Comparison of ENCODE assay signal across 30 mouse cellular contexts in the genomic region with DNA sequence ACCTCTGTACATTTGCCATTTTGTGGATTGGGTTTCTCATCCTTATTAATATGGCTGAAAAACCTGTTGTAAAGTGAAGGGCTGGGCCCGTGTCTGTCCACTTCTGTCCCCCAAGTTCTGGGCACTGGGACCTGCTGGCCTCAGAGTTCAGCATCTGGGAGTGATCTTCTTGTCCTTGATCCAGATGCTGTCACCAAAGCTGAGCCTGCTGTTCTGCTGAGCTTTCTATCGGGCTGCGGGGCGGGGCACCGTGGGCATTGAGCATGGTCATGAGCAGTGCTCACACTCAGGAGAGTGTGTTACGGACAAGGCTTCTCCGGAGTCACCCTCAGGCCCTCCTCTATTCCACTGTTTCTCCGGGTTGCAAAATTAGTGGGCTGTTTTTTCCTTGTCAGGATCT. TPM values are rescaled to one million over a fixed set of nuclear protein-coding genes. Genes with fewer than 3 reads are reported as not detected.
DNase-seq lines count a peak whose midpoint lies in the region; ATAC-seq and TF ChIP-seq lines count a peak whose summit lies in the region.
"Had no signal": no experiment of that assay in that cellular context is flagged by ENCODE, and none has a peak within 500 bp of the region (broad histone marks: within the 10 kb centered on the region; RNA-seq: fewer than 3 reads in every experiment).

No protein-coding gene starts in this region.

- 65% methylated on average over 8 of the region's 8 CpGs for WGBS in limb, embryonic 11.5 days
- WGBS in limb, embryonic 10.5 days, result 77% methylated on average over 8 of the region's 8 CpGs
- 68% methylated on average over 8 of the region's 8 CpGs for WGBS in embryonic facial prominence, embryonic 10.5 days
- 60% methylated on average over 8 of the region's 8 CpGs for WGBS in limb, embryonic 13.5 days
- 88% methylated on average over 8 of the region's 8 CpGs for WGBS in forebrain, embryonic 15.5 days

- H3K4me3 ChIP-seq in gastrocnemius, adult 2 months, result no peak overlapping the region
- H3K4me3 ChIP-seq in limb, embryonic 11.5 days (ENCODE audit: low read depth, low read length), result no peak overlapping the region
- no peak overlapping the region for H3K4me3 ChIP-seq in limb, embryonic 10.5 days
- H3K4me3 ChIP-seq in embryonic facial prominence, embryonic 10.5 days, result no peak overlapping the region
- H3K4me3 ChIP-seq in limb, embryonic 13.5 days, result no peak overlapping the region
- H3K4me3 ChIP-seq in forebrain, embryonic 15.5 days, result no peak overlapping the region
- H3K4me3 ChIP-seq: embryonic facial prominence, embryonic 13.5 days; embryonic facial prominence, embryonic 15.5 days; erythroblast, embryonic 14.5 days; forebrain, embryonic 10.5 days; forebrain, embryonic 12.5 days had no signal

- peaks cover 12% of the 10 kb centered on the region; the same call in 1 of the 2 replicates for H3K4me1 ChIP-seq in limb, embryonic 11.5 days (ENCODE audit: control insufficient read depth, insufficient read depth, low read length)
- H3K4me1 ChIP-seq in limb, embryonic 10.5 days, result peaks cover 50% of the 10 kb centered on the region
- H3K4me1 ChIP-seq in embryonic facial prominence, embryonic 10.5 days, result peaks cover 49% of the 10 kb centered on the region
- peaks cover 24% of the 10 kb centered on the region for H3K4me1 ChIP-seq in limb, embryonic 13.5 days
- peaks cover 7% of the 10 kb centered on the region for H3K4me1 ChIP-seq in forebrain, embryonic 15.5 days

- H3K36me3 ChIP-seq in limb, embryonic 11.5 days (ENCODE audit: control insufficient read depth, insufficient read depth, low read length), result no peaks in the 10 kb centered on the region
- peaks cover 8% of the 10 kb centered on the region; the same call in 1 of the 2 replicates for H3K36me3 ChIP-seq in limb, embryonic 10.5 days
- H3K36me3 ChIP-seq in embryonic facial prominence, embryonic 10.5 days (replicated peaks), result no peaks in the 10 kb centered on the region
- H3K36me3 ChIP-seq in limb, embryonic 13.5 days, result no peaks in the 10 kb centered on the region
- H3K36me3 ChIP-seq in forebrain, embryonic 15.5 days, result no peaks in the 10 kb centered on the region
- H3K36me3 ChIP-seq: embryonic facial prominence, embryonic 13.5 days; embryonic facial prominence, embryonic 15.5 days; forebrain, embryonic 10.5 days; forebrain, embryonic 12.5 days; G1E had no signal

- no peak overlapping the region for H3K9ac ChIP-seq in limb, embryonic 11.5 days (ENCODE audit: low read length)
- 0 out of 2 replicates have a peak overlapping the region, but pooled peaks have one; percentile 8 for H3K9ac ChIP-seq in limb, embryonic 13.5 days
- no peak overlapping the region for H3K9ac ChIP-seq in forebrain, embryonic 15.5 days (replicated peaks)
- H3K9ac ChIP-seq: embryonic facial prominence, embryonic 13.5 days; embryonic facial prominence, embryonic 15.5 days; forebrain, embryonic 12.5 days; forebrain, postnatal 0 days had no signal

- peak overlapping the region; percentile 46; the same call in 1 of the 2 replicates for H3K27ac ChIP-seq in gastrocnemius, adult 2 months
- H3K27ac ChIP-seq in limb, embryonic 11.5 days (replicated peaks; ENCODE audit: low read depth, low read length), result no peak overlapping the region
- no peak overlapping the region for H3K27ac ChIP-seq in limb, embryonic 10.5 days
- H3K27ac ChIP-seq in embryonic facial prominence, embryonic 10.5 days (replicated peaks), result no peak overlapping the region
- no peak overlapping the region for H3K27ac ChIP-seq in limb, embryonic 13.5 days
- no peak overlapping the region for H3K27ac ChIP-seq in forebrain, embryonic 15.5 days (replicated peaks)
- H3K27ac ChIP-seq: embryonic facial prominence, embryonic 13.5 days; embryonic facial prominence, embryonic 15.5 days; forebrain, embryonic 10.5 days; forebrain, embryonic 12.5 days had no signal

- no peaks in the 10 kb centered on the region for H3K9me3 ChIP-seq in limb, embryonic 11.5 days (ENCODE audit: control insufficient read depth, low read length)
- no peaks in the 10 kb centered on the region for H3K9me3 ChIP-seq in limb, embryonic 10.5 days (replicated peaks)
- no peaks in the 10 kb centered on the region for H3K9me3 ChIP-seq in embryonic facial prominence, embryonic 10.5 days
- no peaks in the 10 kb centered on the region for H3K9me3 ChIP-seq in limb, embryonic 13.5 days
- no peaks in the 10 kb centered on the region for H3K9me3 ChIP-seq in forebrain, embryonic 15.5 days
- H3K9me3 ChIP-seq: embryonic facial prominence, embryonic 13.5 days; embryonic facial prominence, embryonic 15.5 days; forebrain, embryonic 10.5 days; forebrain, embryonic 12.5 days; G1E had no signal

- H3K27me3 ChIP-seq in limb, embryonic 11.5 days (ENCODE audit: control insufficient read depth, insufficient read depth, low read length), result no peaks in the 10 kb centered on the region
- no peaks in the 10 kb centered on the region for H3K27me3 ChIP-seq in limb, embryonic 10.5 days (ENCODE audit: low read depth, poor library complexity, severe bottlenecking)
- H3K27me3 ChIP-seq in embryonic facial prominence, embryonic 10.5 days (replicated peaks; ENCODE audit: low read depth, poor library complexity, severe bottlenecking), result peaks cover 10% of the 10 kb centered on the region; the same call in 1 of the 2 replicates
- no peaks in the 10 kb centered on the region for H3K27me3 ChIP-seq in limb, embryonic 13.5 days
- peaks cover 12% of the 10 kb centered on the region; the same call in 1 of the 2 replicates for H3K27me3 ChIP-seq in forebrain, embryonic 15.5 days
- H3K27me3 ChIP-seq: CH12.LX; embryonic facial prominence, embryonic 15.5 days had no signal

- DNase-seq in gastrocnemius, adult 2 months, result peak; percentile 53
- DNase-seq in gastrocnemius, postnatal 14 days, result no peak
- peak; percentile 26 for DNase-seq in limb, embryonic 11.5 days (ENCODE audit: low spot score)
- DNase-seq in limb, embryonic 10.5 days (ENCODE audit: low spot score), result no peak
- peak; percentile 29 for DNase-seq in embryonic facial prominence, embryonic 10.5 days (ENCODE audit: low spot score)
- DNase-seq: adrenal gland, adult 8-10 months; adrenal gland, postnatal 14 days; B cell, adult 2 months; cerebellum, adult 11 months; cerebellum, adult 18-20 months; cerebellum, adult 8-10 months; cerebellum, adult 9-11 months; cerebellum, postnatal 14 days; cerebellum, postnatal 36 days; embryo, embryonic 11 days; forebrain, postnatal 0 days had no signal

- intact Hi-C loops in gastrocnemius, adult 2 months (cut with DNase I), result loop anchor here (10.0 kb wide), 1 partner anchor 53 kb away; a partner anchor contains a TSS
- intact Hi-C loops in gastrocnemius, postnatal 14 days (cut with DNase I; ENCODE audit: low total_unique reads), result no loop called here

- ATAC-seq in limb, embryonic 11.5 days (ENCODE audit: insufficient number of reproducible peaks, low FRiP score, low TSS enrichment, low read depth), result no peak
- ATAC-seq in limb, embryonic 13.5 days (ENCODE audit: low FRiP score, low read depth), result no peak
- no peak for ATAC-seq in forebrain, embryonic 15.5 days (replicated peaks)
- ATAC-seq: activated CD4-positive, CD25-positive, alpha-beta regulatory T cell, adult 4 months; CD4-positive, CD25-positive, alpha-beta regulatory T cell, adult 4 months; forebrain, embryonic 14.5 days; forebrain, postnatal 0 days; Patski had no signal

- H3K4me2 ChIP-seq in limb, embryonic 11.5 days (ENCODE audit: low read depth, severe bottlenecking), result no peak overlapping the region
- no peak overlapping the region for H3K4me2 ChIP-seq in limb, embryonic 13.5 days (replicated peaks)
- no peak overlapping the region for H3K4me2 ChIP-seq in forebrain, embryonic 15.5 days (replicated peaks)
- H3K4me2 ChIP-seq: embryonic facial prominence, embryonic 13.5 days; embryonic facial prominence, embryonic 15.5 days; forebrain, embryonic 12.5 days had no signal

- no peak for TF ChIP-seq CTCF in gastrocnemius, adult 2 months (IDR thresholded peaks at IDR 0.05)

RNA-seq across cellular contexts. Expression of a gene that starts 4.7 kb away (rescaled TPM):
- total RNA-seq in gastrocnemius, adult 2 months (2021), result 10 to 100 TPM; 37.7 to 75.4 TPM
- 10 to 100 TPM in 1 of 2 experiments, 1 to 10 TPM in 1; 9.9 to 22.2 TPM for total RNA-seq in gastrocnemius, postnatal 14 days (2021)
- 16.0 and 19.8 TPM in 2 replicates for polyA plus RNA-seq in limb, embryonic 11.5 days (2014; fragmentation: Nextera tagmentation; extraction: Ambion mirVana)
- 22.8 and 25.5 TPM in 2 replicates for polyA plus RNA-seq in limb, embryonic 10.5 days (2016; fragmentation: Nextera tagmentation; extraction: Ambion mirVana)
- polyA plus RNA-seq in embryonic facial prominence, embryonic 10.5 days (2016; fragmentation: Nextera tagmentation; extraction: Ambion mirVana), result 12.1 and 12.8 TPM in 2 replicates
- polyA plus RNA-seq in limb, embryonic 13.5 days (2015; fragmentation: Nextera tagmentation; extraction: Ambion mirVana), result 12.7 and 14.1 TPM in 2 replicates
- polyA plus RNA-seq in forebrain, embryonic 15.5 days (2015; fragmentation: Nextera tagmentation; extraction: Ambion mirVana), result 0.91 and 1.6 TPM in 2 replicates
- total RNA-seq: CH12.LX had no signal
- polyA plus RNA-seq: CD4-positive, CD25-positive, alpha-beta regulatory T cell, adult 4 months; G1E; Patski had no signal

RNA-seq across cellular contexts. Expression of a gene that starts 30.9 kb away (rescaled TPM):
- 100 to 1,000 TPM in 1 of 2 experiments, 10 to 100 TPM in 1; 61.6 to 111 TPM for total RNA-seq in gastrocnemius, adult 2 months (2021)
- total RNA-seq in gastrocnemius, postnatal 14 days (2021), result 100 to 1,000 TPM in 1 of 2 experiments, 10 to 100 TPM in 1; 76.2 to 109 TPM
- polyA plus RNA-seq in limb, embryonic 11.5 days (2014; fragmentation: Nextera tagmentation; extraction: Ambion mirVana), result not detected in 2 replicates
- polyA plus RNA-seq in limb, embryonic 10.5 days (2016; fragmentation: Nextera tagmentation; extraction: Ambion mirVana), result 0.16 and 0.29 TPM in 2 replicates
- polyA plus RNA-seq in embryonic facial prominence, embryonic 10.5 days (2016; fragmentation: Nextera tagmentation; extraction: Ambion mirVana), result 0.11 TPM in 1 of 2 replicates, not detected in the other
- 1.9 and 2.1 TPM in 2 replicates for polyA plus RNA-seq in limb, embryonic 13.5 days (2015; fragmentation: Nextera tagmentation; extraction: Ambion mirVana)
- not detected in 2 replicates for polyA plus RNA-seq in forebrain, embryonic 15.5 days (2015; fragmentation: Nextera tagmentation; extraction: Ambion mirVana)
- total RNA-seq: common myeloid progenitor, adult 5-6 weeks; forebrain, postnatal 0 days; G1E had no signal
- polyA plus RNA-seq: activated CD4-positive, CD25-positive, alpha-beta regulatory T cell, adult 4 months; CD4-positive, CD25-positive, alpha-beta regulatory T cell, adult 4 months; erythroblast, embryonic 14.5 days; forebrain, embryonic 10.5 days; forebrain, embryonic 12.5 days; forebrain, embryonic 14.5 days; forebrain, postnatal 0 days; G1E; Patski had no signal

RNA-seq across cellular contexts. Expression of a gene that starts 53.6 kb away (rescaled TPM):
- total RNA-seq in gastrocnemius, adult 2 months (2021), result under 1 TPM; 0.39 to 0.77 TPM
- 1 to 10 TPM in 1 of 2 experiments, under 1 TPM in 1; 0.49 to 1.7 TPM for total RNA-seq in gastrocnemius, postnatal 14 days (2021)
- polyA plus RNA-seq in limb, embryonic 11.5 days (2014; fragmentation: Nextera tagmentation; extraction: Ambion mirVana), result 21.2 and 27.4 TPM in 2 replicates
- 30.1 and 34.2 TPM in 2 replicates for polyA plus RNA-seq in limb, embryonic 10.5 days (2016; fragmentation: Nextera tagmentation; extraction: Ambion mirVana)
- polyA plus RNA-seq in embryonic facial prominence, embryonic 10.5 days (2016; fragmentation: Nextera tagmentation; extraction: Ambion mirVana), result 26.5 and 26.6 TPM in 2 replicates
- polyA plus RNA-seq in limb, embryonic 13.5 days (2015; fragmentation: Nextera tagmentation; extraction: Ambion mirVana), result 39.7 and 51.8 TPM in 2 replicates
- 2.2 and 2.3 TPM in 2 replicates for polyA plus RNA-seq in forebrain, embryonic 15.5 days (2015; fragmentation: Nextera tagmentation; extraction: Ambion mirVana)
- total RNA-seq: common myeloid progenitor, adult 5-6 weeks; G1E had no signal
- polyA plus RNA-seq: activated CD4-positive, CD25-positive, alpha-beta regulatory T cell, adult 4 months; CD4-positive, CD25-positive, alpha-beta regulatory T cell, adult 4 months; erythroblast, embryonic 14.5 days; G1E; Patski had no signal

RNA-seq across cellular contexts. Expression of a gene that starts 56.6 kb away (rescaled TPM):
- 10 to 100 TPM; 11.7 to 19.7 TPM for total RNA-seq in gastrocnemius, adult 2 months (2021)
- 10 to 100 TPM in 1 of 2 experiments, 1 to 10 TPM in 1; 9.1 to 10.5 TPM for total RNA-seq in gastrocnemius, postnatal 14 days (2021)
- polyA plus RNA-seq in limb, embryonic 11.5 days (2014; fragmentation: Nextera tagmentation; extraction: Ambion mirVana), result 42.4 and 51.5 TPM in 2 replicates
- polyA plus RNA-seq in limb, embryonic 10.5 days (2016; fragmentation: Nextera tagmentation; extraction: Ambion mirVana), result 52.0 and 53.8 TPM in 2 replicates
- 49.9 and 59.4 TPM in 2 replicates for polyA plus RNA-seq in embryonic facial prominence, embryonic 10.5 days (2016; fragmentation: Nextera tagmentation; extraction: Ambion mirVana)
- 16.3 and 19.1 TPM in 2 replicates for polyA plus RNA-seq in limb, embryonic 13.5 days (2015; fragmentation: Nextera tagmentation; extraction: Ambion mirVana)
- polyA plus RNA-seq in forebrain, embryonic 15.5 days (2015; fragmentation: Nextera tagmentation; extraction: Ambion mirVana), result 15.3 and 16.1 TPM in 2 replicates

Comparison
In these comparisons a context has a peak if more than half of its experiments do, and no peak if none do; other contexts are left out.
1. DNase-seq: peak in gastrocnemius, adult 2 months (single experiment), limb, embryonic 11.5 days (single experiment) and embryonic facial prominence, embryonic 10.5 days (single experiment); none in gastrocnemius, postnatal 14 days (single experiment) and limb, embryonic 10.5 days (single experiment).